ENCODE assay signal across 21 mouse cellular contexts in genomic region chr3:85264963-85265362, GRCm38 (mm10).
A peak's percentile ranks its signal among the peaks of the same experiment; 100 is the strongest.
DNase-seq lines count a peak whose midpoint lies in the region; TF ChIP-seq lines count a peak whose summit lies in the region.
"Had no signal": no experiment of that assay in that cellular context is flagged by ENCODE, and none has a peak within 500 bp of the region (broad histone marks: within the 10 kb centered on the region; RNA-seq: fewer than 3 reads in every experiment).

No protein-coding gene starts in this region.

- no peaks in the 10 kb centered on the region for H3K9me3 ChIP-seq in CH12.LX (replicated peaks; ENCODE audit: low read length)
- H3K9me3 ChIP-seq: embryonic facial prominence, embryonic 15.5 days; forebrain, embryonic 10.5 days; G1E; hindbrain, embryonic 12.5 days had no signal

- DNase-seq in layer of hippocampus, adult 2 months (ENCODE audit: low spot score in 2 of 2) = no peak
- no peak for DNase-seq in layer of hippocampus, postnatal 14 days (ENCODE audit: low spot score in 2 of 2)
- DNase-seq in left cerebral cortex, adult 9 months (ENCODE audit: low spot score in 2 of 2) = peak; percentile 17 to 65
- DNase-seq in left cerebral cortex, postnatal 4 days = no peak
- DNase-seq in CH12.LX (ENCODE audit: extremely low read depth) = no peak
- DNase-seq in brain, adult 2 months (ENCODE audit: low read depth, low spot score) = peak; percentile 87
- no peak for DNase-seq in retina, postnatal 1 day
- no peak for DNase-seq in heart, postnatal 36 days
- DNase-seq: adrenal gland, postnatal 10 days; cerebellum, adult 11-12 months; cerebellum, adult 9-10 months; cerebellum, postnatal 25 days; gastrocnemius, adult 2 months; gastrocnemius, postnatal 36 days; heart, postnatal 4 days had no signal

- no peak for TF ChIP-seq EP300 in CH12.LX (IDR thresholded peaks at IDR 0.05; ENCODE audit: low read length)

- dilution Hi-C loops in CH12.LX (cut with MboI; ENCODE audit: extremely low pct_ligation_motif_present, extremely low pct_unique_long_range_greater_than_20kb, low sequenced_read_pairs) = no loop called here

- peak overlapping the region; percentile 62 for H3K27ac ChIP-seq in layer of hippocampus, adult 2 months
- no peak overlapping the region for H3K27ac ChIP-seq in CH12.LX (ENCODE audit: insufficient read depth, low read depth)
- H3K27ac ChIP-seq: embryonic facial prominence, embryonic 15.5 days; forebrain, embryonic 10.5 days; gastrocnemius, adult 2 months; hindbrain, embryonic 12.5 days had no signal

- no peaks in the 10 kb centered on the region for H3K79me2 ChIP-seq in CH12.LX (replicated peaks; ENCODE audit: control insufficient read depth, extremely low read depth, insufficient read depth, poor library complexity, severe bottlenecking)

- peak overlapping the region; percentile 39; the same call in 1 of the 2 replicates for H3K4me2 ChIP-seq in CH12.LX (ENCODE audit: insufficient read depth, low read depth, poor library complexity, severe bottlenecking)
- H3K4me2 ChIP-seq: embryonic facial prominence, embryonic 15.5 days; heart, embryonic 13.5 days; hindbrain, embryonic 12.5 days had no signal

- no peak overlapping the region for H3K9ac ChIP-seq in CH12.LX (ENCODE audit: insufficient read depth, low read depth)
- H3K9ac ChIP-seq: embryonic facial prominence, embryonic 15.5 days; heart, embryonic 13.5 days; hindbrain, embryonic 12.5 days had no signal

- in situ Hi-C loops in CH12.LX (cut with MboI; ENCODE audit: low pct_ligation_motif_present, low pct_unique_long_range_greater_than_20kb, low sequenced_read_pairs) = no loop called here

- no peak overlapping the region for H3K4me3 ChIP-seq in layer of hippocampus, adult 2 months
- H3K4me3 ChIP-seq in CH12.LX (replicated peaks in 1 of 3; ENCODE audit: low read depth in 2 of 3, low read length in 2 of 3, poor library complexity in 1 of 3) = no peak overlapping the region
- H3K4me3 ChIP-seq: embryonic facial prominence, embryonic 15.5 days; erythroblast, embryonic 14.5 days; forebrain, embryonic 10.5 days; gastrocnemius, adult 2 months; heart, embryonic 13.5 days; hindbrain, embryonic 12.5 days had no signal

- no peak for TF ChIP-seq POLR2A in CH12.LX (IDR thresholded peaks at IDR 0.05; ENCODE audit: low read depth, low read length)

- no peaks in the 10 kb centered on the region for H3K36me3 ChIP-seq in CH12.LX (replicated peaks in 1 of 2; ENCODE audit: control insufficient read depth in 1 of 2, insufficient read depth in 1 of 2, low read length in 1 of 2)
- H3K36me3 ChIP-seq: embryonic facial prominence, embryonic 15.5 days; forebrain, embryonic 10.5 days; G1E; heart, embryonic 13.5 days; hindbrain, embryonic 12.5 days had no signal

- H3K4me1 ChIP-seq in CH12.LX (ENCODE audit: control insufficient read depth in 1 of 2, insufficient read depth in 2 of 2) = peaks cover 2 to 16% of the 10 kb centered on the region in 2 experiments; a peak in 3 of 4 replicates
- H3K4me1 ChIP-seq: embryonic facial prominence, embryonic 15.5 days; forebrain, embryonic 10.5 days; hindbrain, embryonic 12.5 days had no signal

- intact Hi-C loops in left cerebral cortex, postnatal 4 days (cut with DNase I) = no loop called here
- intact Hi-C loops in heart, postnatal 36 days (cut with DNase I) = no loop called here

- no peak for TF ChIP-seq RAD21 in CH12.LX (IDR thresholded peaks at IDR 0.05; ENCODE audit: low read depth, low read length)

- no peaks in the 10 kb centered on the region for H3K27me3 ChIP-seq in CH12.LX (replicated peaks)
- H3K27me3 ChIP-seq: embryonic facial prominence, embryonic 15.5 days; heart, embryonic 13.5 days; hindbrain, embryonic 12.5 days had no signal

- no peak for TF ChIP-seq CTCF in layer of hippocampus, adult 2 months (conservative IDR thresholded peaks at IDR 0.05)
- TF ChIP-seq CTCF in CH12.LX (conservative IDR thresholded peaks at IDR 0.05 in 1 of 2, IDR thresholded peaks at IDR 0.05 in 1 of 2; ENCODE audit: low read depth in 2 of 2, low read length in 2 of 2) = no peak

TF ChIP-seq in CH12.LX, 34 proteins besides CTCF, POLR2A, EP300 and RAD21:
- TF ChIP-seq USF1 (IDR thresholded peaks at IDR 0.05; ENCODE audit: low read depth, low read length) (no peak), MAZ (IDR thresholded peaks at IDR 0.05; ENCODE audit: low read depth, low read length) (no peak), E2F4 (IDR thresholded peaks at IDR 0.05; ENCODE audit: insufficient replicate concordance, low read depth, low read length) (no peak), ZMIZ1 (IDR thresholded peaks at IDR 0.05; ENCODE audit: low read depth, low read length) (no peak)
TF ChIP-seq in CH12.LX: peak in this region for 0.

Comparison
In these comparisons a context has a peak if more than half of its experiments do, and no peak if none do; other contexts are left out.
1. DNase-seq: peak in left cerebral cortex, adult 9 months (2 of 2) and brain, adult 2 months (single experiment); none in layer of hippocampus, adult 2 months (0 of 2), layer of hippocampus, postnatal 14 days (0 of 2), left cerebral cortex, postnatal 4 days (single experiment), CH12.LX (single experiment), retina, postnatal 1 day (single experiment) and heart, postnatal 36 days (0 of 2).